Comparison of ENCODE assay signal across 16 mouse cellular contexts in the genomic region with DNA sequence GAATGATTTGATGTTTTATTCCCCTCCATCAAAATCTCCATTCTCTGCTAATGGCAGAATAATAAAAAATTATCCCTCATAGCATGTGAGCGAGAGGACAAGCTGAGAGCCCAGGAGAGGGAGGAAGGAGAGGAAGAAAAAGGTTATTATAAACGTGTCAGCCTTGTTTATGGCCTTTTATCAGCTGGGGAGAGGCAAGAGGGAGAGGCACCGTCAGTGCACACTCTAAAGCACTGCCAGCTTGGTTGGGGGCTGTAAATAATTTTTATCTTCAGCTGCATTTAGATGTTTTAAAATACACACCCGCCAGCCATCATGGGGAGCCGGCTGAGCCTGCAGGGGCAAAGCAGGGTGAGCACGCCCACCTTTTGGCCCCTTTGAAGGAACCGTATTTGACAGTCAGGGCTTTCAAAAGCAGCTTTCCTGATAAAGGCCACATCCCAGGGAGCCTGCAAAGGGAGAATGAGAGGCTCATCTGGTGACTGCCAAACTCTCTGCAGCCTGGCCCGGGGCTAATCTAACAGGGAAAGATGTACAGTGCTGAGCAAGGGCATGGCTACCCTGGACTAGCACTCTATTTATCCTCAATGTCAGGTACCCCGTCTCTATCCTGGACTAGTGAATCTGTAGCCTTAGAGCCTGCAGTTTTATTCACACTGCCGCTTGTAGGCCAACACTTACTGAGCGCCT.
A peak's percentile ranks its signal among the peaks of the same experiment; 100 is the strongest.
DNase-seq lines count a peak whose midpoint lies in the region; ATAC-seq lines count a peak whose summit lies in the region.
"Had no signal": no experiment of that assay in that cellular context is flagged by ENCODE, and none has a peak within 500 bp of the region (broad histone marks: within the 10 kb centered on the region; RNA-seq: fewer than 3 reads in every experiment).

No protein-coding gene starts in this region.

- WGBS in heart, embryonic 10.5 days, result 16% methylated on average over 11 of the region's 11 CpGs
- WGBS in hindbrain, embryonic 14.5 days, result 11% methylated on average over 11 of the region's 11 CpGs
- WGBS in midbrain, embryonic 14.5 days, result 15% methylated on average over 11 of the region's 11 CpGs

- no peak overlapping the region for H3K4me3 ChIP-seq in heart, embryonic 10.5 days
- no peak overlapping the region for H3K4me3 ChIP-seq in hindbrain, embryonic 14.5 days (replicated peaks; ENCODE audit: low read length)
- no peak overlapping the region for H3K4me3 ChIP-seq in midbrain, embryonic 14.5 days (replicated peaks; ENCODE audit: low read depth, low read length)
- H3K4me3 ChIP-seq: stomach, embryonic 15.5 days had no signal

- no peaks in the 10 kb centered on the region for H3K9me3 ChIP-seq in heart, embryonic 10.5 days
- H3K9me3 ChIP-seq in hindbrain, embryonic 14.5 days (ENCODE audit: control insufficient read depth, low read length), result no peaks in the 10 kb centered on the region
- H3K9me3 ChIP-seq in midbrain, embryonic 14.5 days (ENCODE audit: control insufficient read depth, low read length), result no peaks in the 10 kb centered on the region
- H3K9me3 ChIP-seq: stomach, embryonic 15.5 days had no signal

- ATAC-seq in hindbrain, embryonic 14.5 days (ENCODE audit: low FRiP score), result no peak
- no peak for ATAC-seq in midbrain, embryonic 14.5 days (ENCODE audit: low FRiP score, low TSS enrichment)
- ATAC-seq in erythroid progenitor cell, adult 5-6 weeks (replicated peaks; ENCODE audit: low FRiP score, poor library complexity, severe bottlenecking), result no peak
- ATAC-seq in inflammation-experienced regulatory T-cells, adult 6 months, result no peak
- ATAC-seq: lung, postnatal 0 days had no signal

- H3K27me3 ChIP-seq in heart, embryonic 10.5 days (ENCODE audit: insufficient read depth, poor library complexity, severe bottlenecking), result no peaks in the 10 kb centered on the region; the same call in none of the 2 replicates
- no peaks in the 10 kb centered on the region for H3K27me3 ChIP-seq in hindbrain, embryonic 14.5 days (ENCODE audit: control insufficient read depth, insufficient read depth, low read length)
- H3K27me3 ChIP-seq in midbrain, embryonic 14.5 days (ENCODE audit: control insufficient read depth, insufficient read depth, low read length), result no peaks in the 10 kb centered on the region
- H3K27me3 ChIP-seq: stomach, embryonic 15.5 days had no signal

- no peak overlapping the region for H3K4me2 ChIP-seq in hindbrain, embryonic 14.5 days (replicated peaks)
- no peak overlapping the region for H3K4me2 ChIP-seq in midbrain, embryonic 14.5 days (ENCODE audit: low read length)
- H3K4me2 ChIP-seq: stomach, embryonic 15.5 days had no signal

- no peaks in the 10 kb centered on the region for H3K36me3 ChIP-seq in heart, embryonic 10.5 days
- no peaks in the 10 kb centered on the region for H3K36me3 ChIP-seq in hindbrain, embryonic 14.5 days (replicated peaks; ENCODE audit: control insufficient read depth, insufficient read depth)
- no peaks in the 10 kb centered on the region for H3K36me3 ChIP-seq in midbrain, embryonic 14.5 days (ENCODE audit: control insufficient read depth, insufficient read depth, low read length)
- H3K36me3 ChIP-seq: stomach, embryonic 15.5 days had no signal

- H3K4me1 ChIP-seq in heart, embryonic 10.5 days, result peaks cover 47% of the 10 kb centered on the region
- H3K4me1 ChIP-seq in hindbrain, embryonic 14.5 days (replicated peaks; ENCODE audit: control insufficient read depth, insufficient read depth, low read length), result peaks cover 13% of the 10 kb centered on the region
- H3K4me1 ChIP-seq in midbrain, embryonic 14.5 days (ENCODE audit: control insufficient read depth, insufficient read depth, low read length), result peaks cover 9% of the 10 kb centered on the region; the same call in 1 of the 2 replicates

- H3K9ac ChIP-seq in hindbrain, embryonic 14.5 days, result 0 out of 2 replicates have a peak overlapping the region, but pooled peaks have one; percentile 1
- H3K9ac ChIP-seq in midbrain, embryonic 14.5 days (replicated peaks; ENCODE audit: low read length), result no peak overlapping the region
- H3K9ac ChIP-seq: liver, embryonic 14.5 days; stomach, embryonic 15.5 days had no signal

- H3K27ac ChIP-seq in heart, embryonic 10.5 days, result 0 out of 2 replicates have a peak overlapping the region, but pooled peaks have one; percentile 2
- peak overlapping the region; percentile 58; the same call in 1 of the 2 replicates for H3K27ac ChIP-seq in hindbrain, embryonic 14.5 days
- peak overlapping the region; percentile 28 for H3K27ac ChIP-seq in midbrain, embryonic 14.5 days (replicated peaks; ENCODE audit: low read depth, low read length)
- H3K27ac ChIP-seq: liver, embryonic 14.5 days; stomach, embryonic 15.5 days had no signal

- DNase-seq in heart, embryonic 10.5 days (ENCODE audit: low spot score), result no peak
- no peak for DNase-seq in heart, adult 18-20 months
- DNase-seq in embryo, embryonic 10.5 days (ENCODE audit: low spot score), result peak; percentile 45
- no peak for DNase-seq in hindbrain, embryonic 14.5 days (ENCODE audit: low spot score)
- peak; percentile 58 for DNase-seq in midbrain, embryonic 14.5 days
- DNase-seq in right cerebral cortex, postnatal 14 days, result no peak
- DNase-seq: adrenal gland, adult 2 months; cerebellum, adult 11-12 months; kidney, adult 8-10 months; kidney, postnatal 4 days; spleen, adult 18-20 months had no signal

Comparison
In these comparisons a context has a peak if more than half of its experiments do, and no peak if none do; other contexts are left out.
1. DNase-seq: peak in embryo, embryonic 10.5 days (single experiment) and midbrain, embryonic 14.5 days (single experiment); none in heart, embryonic 10.5 days (single experiment), heart, adult 18-20 months (0 of 2), hindbrain, embryonic 14.5 days (single experiment) and right cerebral cortex, postnatal 14 days (single experiment).
2. H3K27ac ChIP-seq: peak in every context shown above with its lines; median percentile 58 in hindbrain, embryonic 14.5 days; 28 in midbrain, embryonic 14.5 days; 2 in heart, embryonic 10.5 days.